Mouse (Mus musculus) erythroblast, embryonic 14.5 days (primary cell): ENCODE measurements around the gene Gphb5.

Source experiments
- GATA1 ChIP-seq: IDR thresholded peaks from 2 replicates; pipeline ENCODE4 v1.6.1; 2012; ENCODE audit warnings: low read length, inconsistent platforms, mixed read lengths
- TAL1 ChIP-seq: IDR thresholded peaks from 3 replicates; pipeline ENCODE4 v1.6.1; 2012; ENCODE audit warnings: low read length, inconsistent platforms, mixed read lengths

DNA sequence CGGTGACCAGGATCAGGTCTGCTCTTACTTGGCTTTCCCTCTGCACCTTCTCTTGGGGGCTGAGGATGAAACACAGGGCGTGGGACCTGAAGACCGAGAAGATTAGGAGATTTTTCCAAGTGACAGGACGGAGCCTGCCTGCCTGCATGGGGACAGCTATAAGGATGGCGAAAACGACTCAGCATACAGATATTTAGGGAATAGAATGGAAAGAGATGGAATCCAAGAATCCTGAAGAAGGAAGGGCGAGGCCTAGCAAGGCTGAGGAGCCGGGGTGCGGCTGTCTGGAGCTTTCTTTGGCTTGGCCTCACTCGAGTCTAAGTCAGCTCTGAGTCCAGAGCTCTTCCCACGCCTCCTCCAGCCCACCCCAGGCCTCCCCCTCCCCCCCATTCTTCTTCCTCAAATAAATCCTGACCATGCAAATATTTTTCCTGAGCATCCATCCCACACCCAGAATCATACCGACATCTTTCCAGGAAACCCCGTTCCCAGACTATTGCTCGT lies 50.9 kb downstream of the Gphb5 start:
- TF ChIP-seq GATA1 (no peak), TAL1 (no peak)
